Mouse (Mus musculus): ENCODE data around the gene Eif3g. TPM values are rescaled to one million over a fixed set of nuclear protein-coding genes. Genes with fewer than 3 reads are reported as not detected.

Eif3g gene
- polyA plus RNA-seq, 1 experiment from 2014 or later: 178 TPM

DNA sequence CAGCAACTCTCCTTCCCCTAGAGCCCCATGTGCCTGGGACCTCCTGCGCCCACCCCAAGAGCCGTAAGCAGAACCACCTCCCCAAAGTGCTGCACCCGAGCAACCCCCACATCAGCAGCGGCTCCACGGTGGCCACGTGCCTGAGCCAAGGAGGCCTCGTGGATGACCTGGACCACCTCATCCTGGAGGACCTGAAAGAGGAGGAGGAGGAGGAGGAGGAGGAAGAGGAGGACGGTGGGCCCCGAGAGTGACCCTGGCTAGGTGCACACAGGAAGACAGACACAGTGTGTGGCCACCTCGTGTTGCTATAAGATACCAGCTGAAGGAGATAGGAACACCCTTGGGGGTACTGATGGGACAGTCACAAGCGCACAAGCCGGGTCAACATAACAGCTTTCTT is 24.9 kb downstream of the Eif3g start:
- H3K36me3 ChIP-seq (replicated peaks): 0 out of 2 replicates have a peak, but pooled peaks cover 7% of the 10 kb centered on the region
- WGBS (ENCODE audit: insufficient replicate concordance): 72% methylated on average over 12 of the region's 12 CpGs
- H3K9ac ChIP-seq: no peak overlapping the region
- peaks cover 16% of the 10 kb centered on the region for H3K27me3 ChIP-seq
- H3K9me3 ChIP-seq (replicated peaks): no peaks in the 10 kb centered on the region
- H3K4me3 ChIP-seq (replicated peaks): no peak overlapping the region
- ATAC-seq (ENCODE audit: insufficient read depth): no peak
- no peak overlapping the region for H3K27ac ChIP-seq (replicated peaks)
- peaks cover 23% of the 10 kb centered on the region for H3K4me1 ChIP-seq (replicated peaks)
- H3K4me2 ChIP-seq: no peak overlapping the region

DNA sequence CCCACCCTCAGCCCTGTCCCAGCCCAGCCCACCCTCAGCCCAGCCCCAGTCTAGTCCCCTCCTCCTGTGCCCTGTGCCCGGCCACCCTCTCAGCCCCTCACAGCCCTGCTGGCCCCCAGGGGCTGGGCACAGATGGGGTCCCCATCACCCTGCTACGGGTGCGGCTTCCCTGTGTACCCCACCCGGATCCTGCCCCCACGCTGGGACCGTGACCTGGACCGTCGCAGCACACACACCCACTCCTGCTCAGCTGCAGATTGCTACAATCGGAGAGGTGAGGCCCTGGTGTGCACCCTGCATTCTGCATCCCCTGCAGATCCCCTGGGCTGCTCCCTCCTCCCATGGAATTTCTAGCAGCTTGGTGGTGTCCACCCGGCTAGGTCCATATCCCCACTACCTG is 25.4 kb downstream of the Eif3g start:
- ATAC-seq (ENCODE audit: insufficient read depth): no peak
- Histone ChIP-seq H3K36me3 (replicated peaks) (0 out of 2 replicates have a peak, but pooled peaks cover 7% of the 10 kb centered on the region), H3K9me3 (replicated peaks) (no peaks in the 10 kb centered on the region), H3K27ac (replicated peaks) (no peak overlapping the region), H3K27me3 (peaks cover 21% of the 10 kb centered on the region), H3K9ac (no peak overlapping the region), H3K4me3 (replicated peaks) (no peak overlapping the region), H3K4me1 (replicated peaks) (peaks cover 23% of the 10 kb centered on the region), H3K4me2 (no peak overlapping the region)
- 70% methylated on average over 10 of the region's 10 CpGs for WGBS (ENCODE audit: insufficient replicate concordance)

DNA sequence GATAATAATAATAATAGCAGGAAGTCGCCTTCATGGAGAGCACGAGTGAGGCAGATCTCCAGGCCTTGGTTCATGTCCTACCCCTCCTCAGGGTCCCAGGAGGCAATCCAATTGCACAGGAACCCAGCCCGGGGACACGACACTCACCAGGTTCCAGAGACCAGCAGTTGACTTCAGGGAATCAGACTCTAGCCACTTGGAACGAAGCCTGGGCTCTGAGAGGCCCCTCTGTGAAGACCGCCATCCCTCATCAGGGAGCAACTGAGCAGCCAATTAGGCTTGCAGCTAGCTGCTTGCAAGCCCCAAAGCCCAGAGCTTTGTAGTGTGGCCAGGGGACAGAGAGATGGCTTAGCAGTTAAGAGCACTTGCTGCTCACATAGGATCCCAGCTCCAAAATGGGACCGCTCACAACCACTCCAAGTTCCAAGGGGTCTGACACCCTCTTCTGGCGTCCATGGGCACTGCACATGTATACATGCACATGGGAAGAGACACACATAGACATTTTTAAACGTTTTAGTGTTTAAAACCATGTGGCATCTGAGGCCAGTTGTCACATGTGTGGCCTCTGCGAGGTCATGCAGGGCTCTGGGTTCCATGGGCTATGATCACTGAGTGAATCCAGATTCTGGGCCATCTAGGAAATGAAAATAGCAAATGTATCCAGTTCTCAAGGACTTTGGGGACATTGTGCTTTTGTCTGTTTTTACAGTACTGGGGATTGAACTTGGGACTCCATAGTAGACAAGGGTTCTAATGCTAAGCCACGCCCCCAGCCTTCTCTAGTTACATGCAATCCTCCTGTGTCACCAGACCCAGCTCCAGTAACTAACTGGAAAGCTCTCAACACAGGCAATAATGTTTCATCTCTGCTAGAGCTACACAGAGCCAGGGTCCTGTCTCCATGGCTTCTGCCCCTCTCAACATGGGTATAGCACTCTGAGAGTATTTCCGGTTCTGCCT is 27.9 kb downstream of the Eif3g start:
- Histone ChIP-seq H3K4me1 (replicated peaks) (peaks cover 13% of the 10 kb centered on the region; the same call in 1 of the 2 replicates), H3K27me3 (peaks cover 37% of the 10 kb centered on the region), H3K4me2 (no peak overlapping the region), H3K4me3 (replicated peaks) (no peak overlapping the region), H3K27ac (replicated peaks) (no peak overlapping the region), H3K9ac (no peak overlapping the region), H3K36me3 (replicated peaks) (0 out of 2 replicates have a peak, but pooled peaks cover 7% of the 10 kb centered on the region), H3K9me3 (replicated peaks) (no peaks in the 10 kb centered on the region)
- 63% methylated on average over 12 of the region's 12 CpGs for WGBS (ENCODE audit: insufficient replicate concordance)
- no peak for ATAC-seq (ENCODE audit: insufficient read depth)

DNA sequence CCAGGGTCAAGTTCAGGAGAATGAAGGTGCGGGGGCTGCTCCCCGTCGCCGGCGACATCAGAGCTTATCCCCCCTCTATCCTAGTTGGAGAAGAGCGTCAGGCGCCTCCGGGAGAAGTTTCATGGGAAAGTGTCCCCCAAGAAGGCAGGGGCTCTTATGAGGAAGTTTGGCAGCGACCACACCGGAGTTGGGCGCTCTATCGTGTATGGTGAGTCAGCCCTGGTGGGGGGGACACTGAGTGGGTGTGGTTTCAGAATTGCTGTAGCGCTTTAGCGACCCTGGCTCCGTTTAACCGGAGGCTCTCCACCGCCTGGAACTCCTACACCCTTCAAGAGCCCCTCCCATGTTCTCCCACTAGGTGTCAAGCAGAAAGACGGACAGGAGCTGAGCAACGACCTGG is 29.2 kb downstream of the Eif3g start:
- peak overlapping the region; percentile 63 for H3K4me3 ChIP-seq (replicated peaks)
- H3K4me2 ChIP-seq: peak overlapping the region; percentile 76
- peaks cover 13% of the 10 kb centered on the region; the same call in 1 of the 2 replicates for H3K4me1 ChIP-seq (replicated peaks)
- H3K36me3 ChIP-seq (replicated peaks): 0 out of 2 replicates have a peak, but pooled peaks cover 7% of the 10 kb centered on the region
- no peak overlapping the region; the same call in 1 of the 2 replicates for H3K9ac ChIP-seq
- H3K27ac ChIP-seq (replicated peaks): no peak overlapping the region
- no peak for ATAC-seq (ENCODE audit: insufficient read depth)
- WGBS (ENCODE audit: insufficient replicate concordance): 7% methylated on average over 19 of the region's 19 CpGs
- H3K9me3 ChIP-seq (replicated peaks): no peaks in the 10 kb centered on the region
- H3K27me3 ChIP-seq: peaks cover 37% of the 10 kb centered on the region

DNA sequence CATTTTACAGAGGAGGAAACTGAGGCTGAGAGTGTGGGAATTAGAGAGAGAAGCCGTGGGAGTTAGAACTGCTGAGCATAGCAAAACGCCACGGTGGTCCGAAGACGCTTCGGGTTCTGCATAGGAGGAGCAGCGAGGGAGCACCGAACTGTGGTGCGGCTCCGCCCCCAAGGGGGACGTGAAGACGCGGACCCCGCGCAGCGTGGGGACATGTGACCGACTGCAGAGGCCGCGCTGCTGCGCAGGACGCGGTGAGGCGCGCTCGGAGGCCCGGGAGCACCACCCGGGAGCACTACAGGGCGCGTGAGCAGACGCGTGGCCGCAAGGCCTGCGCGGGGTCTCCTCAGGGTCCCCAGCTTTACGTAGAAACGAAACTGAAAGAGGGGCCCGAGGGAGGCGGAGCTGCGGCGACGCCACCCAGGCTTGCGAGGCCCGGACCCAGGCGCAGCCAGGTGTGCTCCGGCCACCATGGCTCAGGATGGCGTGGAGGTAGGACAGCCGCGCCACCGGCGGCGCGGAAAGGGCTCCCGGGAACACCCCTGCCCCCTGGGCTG is 29.9 kb downstream of the Eif3g start, which contains the start of gene A230050P20Rik:
Gene A230050P20Rik (plus strand): TSS at position 195 of the 554 bp plus-strand sequence.
- peak; percentile 38 for ATAC-seq (ENCODE audit: insufficient read depth)

DNA sequence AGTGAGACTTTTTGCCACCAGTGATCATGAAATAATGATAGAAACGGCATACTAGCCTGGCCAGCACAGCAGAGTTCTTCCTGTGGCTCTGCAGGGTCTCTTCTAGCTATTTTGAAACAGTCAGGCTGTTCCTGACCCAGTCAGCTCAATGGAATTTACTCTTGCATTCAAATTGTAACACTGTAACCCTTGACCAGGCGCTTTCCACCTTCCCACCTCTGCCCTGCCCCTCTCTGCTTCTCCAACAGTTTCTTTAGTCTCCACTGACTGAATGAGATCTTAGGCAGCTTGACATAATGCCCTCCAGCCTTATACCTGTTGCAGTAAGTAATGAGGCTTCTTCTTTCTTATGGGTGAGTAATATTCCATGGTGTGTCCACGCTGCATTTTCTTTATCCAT is 31.5 kb downstream of the Eif3g start:
- Histone ChIP-seq H3K4me3 (replicated peaks) (no peak overlapping the region), H3K9ac (no peak overlapping the region), H3K4me1 (replicated peaks) (peaks cover 13% of the 10 kb centered on the region; the same call in 1 of the 2 replicates), H3K9me3 (replicated peaks) (no peaks in the 10 kb centered on the region), H3K36me3 (replicated peaks) (0 out of 2 replicates have a peak, but pooled peaks cover 3% of the 10 kb centered on the region), H3K4me2 (no peak overlapping the region), H3K27ac (replicated peaks) (no peak overlapping the region), H3K27me3 (peaks cover 37% of the 10 kb centered on the region)
- ATAC-seq (ENCODE audit: insufficient read depth): no peak
- WGBS (ENCODE audit: insufficient replicate concordance): 47% methylated on average over 3 of the region's 3 CpGs

More for the DNA sequence above, 29.9 kb downstream of the Eif3g start, which contains the start of gene A230050P20Rik:
- H3K4me2 ChIP-seq: peak within 1 kb of the TSS; percentile 76
- peaks cover 37% of the 10 kb centered on the region for H3K27me3 ChIP-seq
- 3% methylated on average over 53 of the region's 53 CpGs for WGBS (ENCODE audit: insufficient replicate concordance)
- H3K4me1 ChIP-seq (replicated peaks): peaks cover 13% of the 10 kb centered on the region; the same call in 1 of the 2 replicates
- H3K36me3 ChIP-seq (replicated peaks): 0 out of 2 replicates have a peak, but pooled peaks cover 7% of the 10 kb centered on the region
- H3K9ac ChIP-seq: peak within 1 kb of the TSS; percentile 42; the same call in 1 of the 2 replicates
- peak within 1 kb of the TSS; percentile 63 for H3K4me3 ChIP-seq (replicated peaks)
- no peaks in the 10 kb centered on the region for H3K9me3 ChIP-seq (replicated peaks)
- no peak within 1 kb of the TSS for H3K27ac ChIP-seq (replicated peaks)

DNA sequence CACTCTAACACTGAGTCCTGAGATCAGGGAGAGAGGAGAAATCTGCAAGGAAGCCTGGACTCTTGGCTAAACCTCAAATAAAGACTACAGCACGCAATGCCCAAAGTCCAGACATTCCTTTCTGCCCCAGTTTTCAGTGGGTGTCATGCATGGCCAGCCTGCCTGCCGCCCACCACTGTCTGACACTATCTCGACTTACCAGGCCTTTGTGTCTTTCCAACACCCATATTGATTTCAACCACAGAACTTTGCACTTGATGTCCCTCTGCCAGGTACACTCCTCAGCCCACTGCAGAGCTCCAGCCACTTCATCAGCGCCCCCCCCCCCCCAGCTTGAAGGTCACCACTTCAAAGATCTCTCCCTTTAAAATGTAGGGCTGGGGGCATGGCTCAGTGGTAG is 36.2 kb downstream of the Eif3g start:
- Histone ChIP-seq H3K27ac (replicated peaks) (no peak overlapping the region), H3K27me3 (peaks cover 10% of the 10 kb centered on the region; the same call in 1 of the 2 replicates), H3K4me2 (no peak overlapping the region), H3K9me3 (replicated peaks) (no peaks in the 10 kb centered on the region), H3K9ac (no peak overlapping the region), H3K4me1 (replicated peaks) (no peaks in the 10 kb centered on the region), H3K36me3 (replicated peaks) (no peaks in the 10 kb centered on the region), H3K4me3 (replicated peaks) (no peak overlapping the region)
- 32% methylated on average over 4 of the region's 4 CpGs for WGBS (ENCODE audit: insufficient replicate concordance)
- no peak for ATAC-seq (ENCODE audit: insufficient read depth)

DNA sequence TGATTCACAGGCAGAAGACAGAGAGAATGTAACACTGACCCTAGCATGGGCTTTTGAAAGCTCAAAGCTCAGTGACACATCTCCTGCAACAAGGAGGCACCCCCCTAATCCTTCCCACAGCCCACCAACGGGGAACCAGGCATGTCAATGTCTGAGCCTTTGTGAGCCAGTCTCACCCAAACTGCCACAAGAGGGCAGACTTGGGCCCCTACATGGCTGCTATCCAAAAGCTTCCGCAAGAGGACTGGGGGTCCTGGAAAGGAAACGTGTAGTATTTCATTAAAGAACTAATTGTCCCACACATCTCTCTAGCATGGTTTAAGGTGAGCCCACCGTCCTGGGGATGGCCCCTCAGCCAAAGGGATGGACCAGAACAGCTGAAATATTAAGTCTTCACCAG is 36.6 kb downstream of the Eif3g start:
- 10% methylated on average over 4 of the region's 4 CpGs for WGBS (ENCODE audit: insufficient replicate concordance)
- Histone ChIP-seq H3K9ac (no peak overlapping the region), H3K4me3 (replicated peaks) (no peak overlapping the region), H3K27ac (replicated peaks) (no peak overlapping the region), H3K27me3 (peaks cover 6% of the 10 kb centered on the region; the same call in 1 of the 2 replicates), H3K36me3 (replicated peaks) (no peaks in the 10 kb centered on the region), H3K9me3 (replicated peaks) (no peaks in the 10 kb centered on the region), H3K4me1 (replicated peaks) (no peaks in the 10 kb centered on the region), H3K4me2 (no peak overlapping the region)
- no peak for ATAC-seq (ENCODE audit: insufficient read depth)

DNA sequence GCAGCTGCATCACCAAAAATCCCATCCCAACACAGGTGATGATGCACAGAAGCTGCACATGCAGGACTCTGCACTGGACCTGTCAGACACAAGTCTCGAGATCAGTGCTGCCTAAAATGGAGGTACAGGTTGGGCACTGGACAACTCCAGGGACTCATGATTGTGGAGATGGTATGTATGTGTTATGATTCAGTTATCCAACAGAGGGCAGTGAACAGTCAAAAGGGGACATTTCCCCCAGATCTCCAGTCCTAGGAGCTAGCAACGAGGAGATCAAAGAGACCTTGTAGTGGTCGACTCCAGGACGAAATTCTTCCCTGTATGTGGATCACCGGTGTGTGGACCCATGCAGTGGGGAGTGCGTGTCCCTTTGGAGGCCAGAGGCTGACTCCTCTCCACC is 38.5 kb downstream of the Eif3g start:
- Histone ChIP-seq H3K4me3 (replicated peaks) (no peak overlapping the region), H3K36me3 (replicated peaks) (no peaks in the 10 kb centered on the region), H3K27ac (replicated peaks) (no peak overlapping the region), H3K9ac (no peak overlapping the region), H3K27me3 (no peaks in the 10 kb centered on the region; the same call in 1 of the 2 replicates), H3K4me2 (no peak overlapping the region), H3K4me1 (replicated peaks) (no peaks in the 10 kb centered on the region), H3K9me3 (replicated peaks) (no peaks in the 10 kb centered on the region)
- WGBS (ENCODE audit: insufficient replicate concordance): 26% methylated on average over 6 of the region's 6 CpGs
- ATAC-seq (ENCODE audit: insufficient read depth): no peak

DNA sequence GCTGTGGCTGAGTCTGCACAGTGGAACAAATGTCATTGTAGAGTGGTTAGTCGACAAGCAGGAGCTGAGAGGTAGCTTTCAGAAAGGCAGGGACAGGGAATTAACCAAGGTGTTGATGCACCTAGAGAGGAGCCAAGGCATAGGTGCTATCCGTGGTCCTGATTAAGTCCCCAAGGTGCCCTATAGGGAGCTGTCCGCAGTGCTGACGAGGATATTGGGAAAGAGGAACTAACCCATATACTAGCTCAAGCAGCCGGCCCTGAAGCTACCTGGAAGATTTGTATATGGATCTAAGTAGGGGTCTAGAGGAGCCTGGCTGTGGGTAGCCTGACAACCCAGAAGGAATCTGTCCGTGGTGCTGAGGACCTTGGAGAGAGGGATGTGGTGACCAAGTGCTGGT is 41.3 kb downstream of the Eif3g start:
- Histone ChIP-seq H3K4me1 (replicated peaks) (no peaks in the 10 kb centered on the region), H3K27me3 (no peaks in the 10 kb centered on the region; the same call in none of the 2 replicates), H3K9ac (no peak overlapping the region), H3K4me2 (no peak overlapping the region), H3K4me3 (replicated peaks) (no peak overlapping the region), H3K9me3 (replicated peaks) (no peaks in the 10 kb centered on the region), H3K27ac (replicated peaks) (no peak overlapping the region), H3K36me3 (replicated peaks) (no peaks in the 10 kb centered on the region)
- WGBS (ENCODE audit: insufficient replicate concordance): 5% methylated on average over 6 of the region's 6 CpGs
- ATAC-seq (ENCODE audit: insufficient read depth): no peak

DNA sequence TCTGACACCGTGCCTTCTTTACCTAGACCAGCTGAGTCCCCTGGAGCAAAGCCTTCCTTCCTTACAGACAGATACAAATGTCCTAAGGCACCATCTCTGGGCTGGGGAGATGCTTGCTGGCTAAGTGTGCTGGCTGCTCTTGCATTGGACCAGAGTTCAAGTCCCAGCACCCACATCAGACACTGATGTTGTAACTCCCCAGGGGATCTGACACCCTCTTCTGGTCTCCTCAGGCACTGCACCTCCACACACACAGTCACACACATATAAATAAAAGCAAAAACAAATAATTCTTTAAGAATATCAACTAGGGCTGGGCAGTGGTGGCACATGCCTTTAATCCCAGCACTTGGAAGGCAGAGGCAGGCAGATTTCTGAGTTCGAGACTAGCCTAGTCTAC is 48.2 kb downstream of the Eif3g start:
- WGBS (ENCODE audit: insufficient replicate concordance): 70% methylated on average over 2 of the region's 2 CpGs
- H3K27ac ChIP-seq (replicated peaks): no peak overlapping the region
- H3K4me2 ChIP-seq: no peak overlapping the region
- no peaks in the 10 kb centered on the region for H3K9me3 ChIP-seq (replicated peaks)
- H3K9ac ChIP-seq: no peak overlapping the region
- no peaks in the 10 kb centered on the region; the same call in 1 of the 2 replicates for H3K27me3 ChIP-seq
- no peaks in the 10 kb centered on the region for H3K36me3 ChIP-seq (replicated peaks)
- H3K4me1 ChIP-seq (replicated peaks): no peaks in the 10 kb centered on the region
- H3K4me3 ChIP-seq (replicated peaks): no peak overlapping the region
- no peak for ATAC-seq (ENCODE audit: insufficient read depth)

Data from liver, embryonic 15.5 days (tissue).